ENCODE assay signal across 28 mouse cellular contexts in genomic region chr9:22420491-22420890, GRCm38 (mm10). TPM values are rescaled to one million over a fixed set of nuclear protein-coding genes. Genes with fewer than 3 reads are reported as not detected.
A peak's percentile ranks its signal among the peaks of the same experiment; 100 is the strongest.
DNase-seq lines count a peak whose midpoint lies in the region; ATAC-seq and TF ChIP-seq lines count a peak whose summit lies in the region.
"Had no signal": no experiment of that assay in that cellular context is flagged by ENCODE, and none has a peak within 500 bp of the region (broad histone marks: within the 10 kb centered on the region; RNA-seq: fewer than 3 reads in every experiment).

No protein-coding gene starts in this region.

- TF ChIP-seq EP300 in heart, postnatal 0 days (IDR thresholded peaks at IDR 0.05; ENCODE audit: low read depth): no peak

- no peak overlapping the region for H3K4me2 ChIP-seq in heart, postnatal 0 days (ENCODE audit: low read depth, low read length)
- no peak overlapping the region for H3K4me2 ChIP-seq in midbrain, postnatal 0 days (ENCODE audit: low read depth, low read length, poor library complexity, severe bottlenecking)
- H3K4me2 ChIP-seq in midbrain, embryonic 16.5 days (ENCODE audit: low read length): no peak overlapping the region
- H3K4me2 ChIP-seq: embryonic facial prominence, embryonic 13.5 days; heart, embryonic 11.5 days; intestine, embryonic 15.5 days; limb, embryonic 13.5 days; neural tube, embryonic 12.5 days; stomach, embryonic 15.5 days had no signal

- DNase-seq in cerebellum, adult 11-12 months: peak; percentile 32
- peak; percentile 22 for DNase-seq in heart, postnatal 0 days (ENCODE audit: low spot score)
- DNase-seq in heart, embryonic 10.5 days (ENCODE audit: low spot score): no peak
- peak; percentile 45 for DNase-seq in midbrain, postnatal 0 days (ENCODE audit: low spot score)
- DNase-seq in layer of hippocampus, adult 2 months (ENCODE audit: low spot score in 2 of 2): no peak
- no peak for DNase-seq in layer of hippocampus, adult 9-10 months (ENCODE audit: low spot score)
- DNase-seq: forebrain, postnatal 0 days; gastrocnemius, adult 2 months; kidney, postnatal 10 days; lung, postnatal 10 days; right cerebral cortex, postnatal 14 days had no signal

- no peak for TF ChIP-seq CTCF in heart, postnatal 0 days (IDR thresholded peaks at IDR 0.05; ENCODE audit: low read depth)
- TF ChIP-seq CTCF in midbrain, postnatal 0 days (IDR thresholded peaks at IDR 0.05): no peak
- no peak for TF ChIP-seq CTCF in layer of hippocampus, adult 2 months (conservative IDR thresholded peaks at IDR 0.05)

- H3K9ac ChIP-seq in heart, postnatal 0 days (replicated peaks; ENCODE audit: low read depth, low read length): no peak overlapping the region
- H3K9ac ChIP-seq in midbrain, postnatal 0 days (replicated peaks; ENCODE audit: low read length, poor library complexity, severe bottlenecking): no peak overlapping the region
- no peak overlapping the region for H3K9ac ChIP-seq in midbrain, embryonic 16.5 days (ENCODE audit: low read depth, low read length)
- H3K9ac ChIP-seq: embryonic facial prominence, embryonic 13.5 days; forebrain, postnatal 0 days; intestine, embryonic 15.5 days; limb, embryonic 13.5 days; neural tube, embryonic 12.5 days; stomach, embryonic 15.5 days had no signal

- no peak for ATAC-seq in cerebellum, adult (ENCODE audit: insufficient number of reproducible peaks, low FRiP score, low TSS enrichment)
- ATAC-seq in heart, postnatal 0 days (ENCODE audit: insufficient read depth, low read depth): peak; percentile 24; the same call in 1 of the 2 replicates
- ATAC-seq in midbrain, postnatal 0 days (ENCODE audit: low FRiP score): no peak
- no peak for ATAC-seq in midbrain, embryonic 16.5 days
- ATAC-seq: CD4-positive, CD25-positive, alpha-beta regulatory T cell, adult 4 months; forebrain, postnatal 0 days; intestine, embryonic 15.5 days had no signal

- H3K27ac ChIP-seq in heart, postnatal 0 days (ENCODE audit: low read depth): no peak overlapping the region
- no peak overlapping the region for H3K27ac ChIP-seq in heart, embryonic 10.5 days
- H3K27ac ChIP-seq in midbrain, postnatal 0 days (ENCODE audit: low read depth, low read length): no peak overlapping the region
- H3K27ac ChIP-seq in midbrain, embryonic 16.5 days (ENCODE audit: low read length): no peak overlapping the region
- H3K27ac ChIP-seq in layer of hippocampus, adult 2 months: no peak overlapping the region
- H3K27ac ChIP-seq: embryonic facial prominence, embryonic 13.5 days; gastrocnemius, adult 2 months; intestine, embryonic 15.5 days; limb, embryonic 13.5 days; neural tube, embryonic 12.5 days; stomach, embryonic 15.5 days had no signal

- no peak overlapping the region for H3K4me3 ChIP-seq in heart, postnatal 0 days (ENCODE audit: low read depth, low read length)
- H3K4me3 ChIP-seq in heart, embryonic 10.5 days: no peak overlapping the region
- H3K4me3 ChIP-seq in midbrain, postnatal 0 days (ENCODE audit: low read depth, low read length): no peak overlapping the region
- H3K4me3 ChIP-seq in midbrain, embryonic 16.5 days (ENCODE audit: low read depth, low read length): no peak overlapping the region
- H3K4me3 ChIP-seq in layer of hippocampus, adult 2 months: no peak overlapping the region
- H3K4me3 ChIP-seq: embryonic facial prominence, embryonic 13.5 days; gastrocnemius, adult 2 months; hindbrain, embryonic 10.5 days; intestine, embryonic 15.5 days; limb, embryonic 13.5 days; neural tube, embryonic 12.5 days; stomach, embryonic 15.5 days had no signal

- no peaks in the 10 kb centered on the region for H3K27me3 ChIP-seq in heart, postnatal 0 days (ENCODE audit: control insufficient read depth, insufficient read depth, low read length)
- H3K27me3 ChIP-seq in heart, embryonic 10.5 days (ENCODE audit: insufficient read depth, poor library complexity, severe bottlenecking): no peaks in the 10 kb centered on the region
- no peaks in the 10 kb centered on the region for H3K27me3 ChIP-seq in midbrain, postnatal 0 days (ENCODE audit: insufficient read depth, low read length)
- no peaks in the 10 kb centered on the region for H3K27me3 ChIP-seq in midbrain, embryonic 16.5 days (ENCODE audit: control insufficient read depth, insufficient read depth, low read depth, low read length)
- H3K27me3 ChIP-seq: embryonic facial prominence, embryonic 13.5 days; intestine, embryonic 15.5 days; limb, embryonic 13.5 days; neural tube, embryonic 12.5 days; stomach, embryonic 15.5 days had no signal

- H3K36me3 ChIP-seq in heart, postnatal 0 days (replicated peaks; ENCODE audit: control insufficient read depth, insufficient read depth, low read length): no peaks in the 10 kb centered on the region
- no peaks in the 10 kb centered on the region for H3K36me3 ChIP-seq in heart, embryonic 10.5 days
- H3K36me3 ChIP-seq in midbrain, postnatal 0 days (ENCODE audit: insufficient read depth, low read length): no peaks in the 10 kb centered on the region; the same call in none of the 2 replicates
- 0 out of 2 replicates have a peak, but pooled peaks cover 3% of the 10 kb centered on the region for H3K36me3 ChIP-seq in midbrain, embryonic 16.5 days (ENCODE audit: control insufficient read depth, insufficient read depth, low read length)
- H3K36me3 ChIP-seq: embryonic facial prominence, embryonic 13.5 days; hindbrain, embryonic 10.5 days; intestine, embryonic 15.5 days; limb, embryonic 13.5 days; neural tube, embryonic 12.5 days; stomach, embryonic 15.5 days had no signal

- H3K9me3 ChIP-seq in heart, postnatal 0 days (replicated peaks; ENCODE audit: control insufficient read depth, low read length): no peaks in the 10 kb centered on the region
- H3K9me3 ChIP-seq in heart, embryonic 10.5 days: no peaks in the 10 kb centered on the region
- no peaks in the 10 kb centered on the region for H3K9me3 ChIP-seq in midbrain, postnatal 0 days (ENCODE audit: low read length)
- no peaks in the 10 kb centered on the region for H3K9me3 ChIP-seq in midbrain, embryonic 16.5 days (replicated peaks; ENCODE audit: control insufficient read depth, low read length, poor library complexity, severe bottlenecking)
- H3K9me3 ChIP-seq: embryonic facial prominence, embryonic 13.5 days; G1E; hindbrain, embryonic 10.5 days; intestine, embryonic 15.5 days; limb, embryonic 13.5 days; neural tube, embryonic 12.5 days; stomach, embryonic 15.5 days had no signal

- H3K4me1 ChIP-seq in heart, postnatal 0 days (ENCODE audit: control insufficient read depth, insufficient read depth): 0 out of 2 replicates have a peak, but pooled peaks cover 5% of the 10 kb centered on the region
- H3K4me1 ChIP-seq in heart, embryonic 10.5 days: peaks cover 17% of the 10 kb centered on the region
- H3K4me1 ChIP-seq in midbrain, postnatal 0 days (ENCODE audit: insufficient read depth, low read length): no peaks in the 10 kb centered on the region
- H3K4me1 ChIP-seq in midbrain, embryonic 16.5 days (ENCODE audit: control insufficient read depth, insufficient read depth, low read length): no peaks in the 10 kb centered on the region
- H3K4me1 ChIP-seq: embryonic facial prominence, embryonic 13.5 days; intestine, embryonic 15.5 days; limb, embryonic 13.5 days; neural tube, embryonic 12.5 days; stomach, embryonic 15.5 days had no signal

- 21% methylated on average over 7 of the region's 7 CpGs for WGBS in heart, postnatal 0 days
- 33% methylated on average over 7 of the region's 7 CpGs for WGBS in heart, embryonic 10.5 days
- WGBS in midbrain, postnatal 0 days: 31% methylated on average over 7 of the region's 7 CpGs
- WGBS in midbrain, embryonic 16.5 days: 27% methylated on average over 7 of the region's 7 CpGs

RNA-seq across cellular contexts. Expression of gene 9530077C05Rik, which starts 9.2 kb away (rescaled TPM):
- 0.69 and 1.6 TPM in 2 replicates for total RNA-seq in heart, postnatal 0 days (2014; rRNA removed; ENCODE audit: low replicate concordance)
- polyA plus RNA-seq in heart, postnatal 0 days (2015; fragmentation: Nextera tagmentation; extraction: Ambion mirVana): 0.62 and 0.85 TPM in 2 replicates
- polyA plus RNA-seq in heart, embryonic 10.5 days (2016; fragmentation: Nextera tagmentation; extraction: Ambion mirVana): 3.3 and 4.6 TPM in 2 replicates
- 18.7 and 21.5 TPM in 2 replicates for total RNA-seq in midbrain, postnatal 0 days (2014; rRNA removed)
- polyA plus RNA-seq in midbrain, postnatal 0 days (2015; fragmentation: Nextera tagmentation; extraction: Ambion mirVana): 19.3 and 20.2 TPM in 2 replicates
- polyA plus RNA-seq in midbrain, embryonic 16.5 days (2015; fragmentation: Nextera tagmentation; extraction: Ambion mirVana): 17.3 and 19.7 TPM in 2 replicates
- total RNA-seq in layer of hippocampus, adult 2 months (2021): 1 to 10 TPM; 7.6 to 9.6 TPM
- total RNA-seq: monocyte, adult 5-6 weeks had no signal

RNA-seq across cellular contexts. Expression of gene Anln, which starts 31.5 kb away (rescaled TPM):
- 35.0 and 50.9 TPM in 2 replicates for total RNA-seq in heart, postnatal 0 days (2014; rRNA removed; ENCODE audit: low replicate concordance)
- 12.8 and 12.9 TPM in 2 replicates for polyA plus RNA-seq in heart, postnatal 0 days (2015; fragmentation: Nextera tagmentation; extraction: Ambion mirVana)
- 45.7 and 56.3 TPM in 2 replicates for polyA plus RNA-seq in heart, embryonic 10.5 days (2016; fragmentation: Nextera tagmentation; extraction: Ambion mirVana)
- total RNA-seq in midbrain, postnatal 0 days (2014; rRNA removed): 3.6 and 6.0 TPM in 2 replicates
- polyA plus RNA-seq in midbrain, postnatal 0 days (2015; fragmentation: Nextera tagmentation; extraction: Ambion mirVana): 1.3 and 1.7 TPM in 2 replicates
- polyA plus RNA-seq in midbrain, embryonic 16.5 days (2015; fragmentation: Nextera tagmentation; extraction: Ambion mirVana): 3.4 and 4.6 TPM in 2 replicates
- 10 to 100 TPM; 17.4 to 21.5 TPM for total RNA-seq in layer of hippocampus, adult 2 months (2021)

RNA-seq across cellular contexts. Expression of gene Gm17545, which starts 33.6 kb away (rescaled TPM):
- total RNA-seq in heart, postnatal 0 days (2014; rRNA removed; ENCODE audit: low replicate concordance): not detected in 2 replicates
- polyA plus RNA-seq in heart, postnatal 0 days (2015; fragmentation: Nextera tagmentation; extraction: Ambion mirVana): not detected in 2 replicates
- not detected in 2 replicates for polyA plus RNA-seq in heart, embryonic 10.5 days (2016; fragmentation: Nextera tagmentation; extraction: Ambion mirVana)
- not detected in 2 replicates for total RNA-seq in midbrain, postnatal 0 days (2014; rRNA removed)
- not detected in 2 replicates for polyA plus RNA-seq in midbrain, postnatal 0 days (2015; fragmentation: Nextera tagmentation; extraction: Ambion mirVana)
- not detected in 2 replicates for polyA plus RNA-seq in midbrain, embryonic 16.5 days (2015; fragmentation: Nextera tagmentation; extraction: Ambion mirVana)
- not detected for total RNA-seq in layer of hippocampus, adult 2 months (2021)
- total RNA-seq: adrenal gland, postnatal 4 days; forebrain, postnatal 0 days; G1E; gastrocnemius, adult 2 months; layer of hippocampus, adult 8-10 months; left cerebral cortex, adult 8-10 months; monocyte, adult 5-6 weeks had no signal
- polyA plus RNA-seq: CD4-positive, CD25-positive, alpha-beta regulatory T cell, adult 4 months; embryonic facial prominence, embryonic 13.5 days; forebrain, postnatal 0 days; G1E; heart, embryonic 11.5 days; hindbrain, embryonic 10.5 days; intestine, embryonic 15.5 days; limb, embryonic 13.5 days; liver, embryonic 16.5 days; neural tube, embryonic 12.5 days; spleen, adult 2 months; stomach, embryonic 15.5 days had no signal

RNA-seq across cellular contexts. Expression of gene Rp9, which starts 49.1 kb away (rescaled TPM):
- total RNA-seq in heart, postnatal 0 days (2014; rRNA removed; ENCODE audit: low replicate concordance): 41.5 and 47.1 TPM in 2 replicates
- polyA plus RNA-seq in heart, postnatal 0 days (2015; fragmentation: Nextera tagmentation; extraction: Ambion mirVana): 50.9 and 54.7 TPM in 2 replicates
- polyA plus RNA-seq in heart, embryonic 10.5 days (2016; fragmentation: Nextera tagmentation; extraction: Ambion mirVana): 37.8 and 52.6 TPM in 2 replicates
- total RNA-seq in midbrain, postnatal 0 days (2014; rRNA removed): 59.4 and 60.4 TPM in 2 replicates
- polyA plus RNA-seq in midbrain, postnatal 0 days (2015; fragmentation: Nextera tagmentation; extraction: Ambion mirVana): 75.8 and 81.7 TPM in 2 replicates
- 66.0 and 66.1 TPM in 2 replicates for polyA plus RNA-seq in midbrain, embryonic 16.5 days (2015; fragmentation: Nextera tagmentation; extraction: Ambion mirVana)
- 10 to 100 TPM; 34.3 to 34.5 TPM for total RNA-seq in layer of hippocampus, adult 2 months (2021)

RNA-seq across cellular contexts. Expression of gene Bbs9, which starts 55.0 kb away (rescaled TPM):
- total RNA-seq in heart, postnatal 0 days (2014; rRNA removed; ENCODE audit: low replicate concordance): 17.2 and 18.9 TPM in 2 replicates
- polyA plus RNA-seq in heart, postnatal 0 days (2015; fragmentation: Nextera tagmentation; extraction: Ambion mirVana): 5.2 and 5.5 TPM in 2 replicates
- polyA plus RNA-seq in heart, embryonic 10.5 days (2016; fragmentation: Nextera tagmentation; extraction: Ambion mirVana): 6.7 and 7.2 TPM in 2 replicates
- 38.2 and 40.0 TPM in 2 replicates for total RNA-seq in midbrain, postnatal 0 days (2014; rRNA removed)
- 19.7 and 22.6 TPM in 2 replicates for polyA plus RNA-seq in midbrain, postnatal 0 days (2015; fragmentation: Nextera tagmentation; extraction: Ambion mirVana)
- 29.3 and 35.3 TPM in 2 replicates for polyA plus RNA-seq in midbrain, embryonic 16.5 days (2015; fragmentation: Nextera tagmentation; extraction: Ambion mirVana)
- 10 to 100 TPM; 21.0 to 26.6 TPM for total RNA-seq in layer of hippocampus, adult 2 months (2021)

Comparison
In these comparisons a context has a peak if more than half of its experiments do, and no peak if none do; other contexts are left out.
1. DNase-seq: peak in cerebellum, adult 11-12 months (single experiment), heart, postnatal 0 days (single experiment) and midbrain, postnatal 0 days (single experiment); none in heart, embryonic 10.5 days (single experiment), layer of hippocampus, adult 2 months (0 of 2) and layer of hippocampus, adult 9-10 months (single experiment).